Mouse (Mus musculus): ENCODE measurements at regions not wholly inside any gene's neighbourhood (a gene's known extent, or its start where the extent isn't known, plus 50 kb on each side); places are given as distances from the start of the nearest gene placed in this dataset.

DNA sequence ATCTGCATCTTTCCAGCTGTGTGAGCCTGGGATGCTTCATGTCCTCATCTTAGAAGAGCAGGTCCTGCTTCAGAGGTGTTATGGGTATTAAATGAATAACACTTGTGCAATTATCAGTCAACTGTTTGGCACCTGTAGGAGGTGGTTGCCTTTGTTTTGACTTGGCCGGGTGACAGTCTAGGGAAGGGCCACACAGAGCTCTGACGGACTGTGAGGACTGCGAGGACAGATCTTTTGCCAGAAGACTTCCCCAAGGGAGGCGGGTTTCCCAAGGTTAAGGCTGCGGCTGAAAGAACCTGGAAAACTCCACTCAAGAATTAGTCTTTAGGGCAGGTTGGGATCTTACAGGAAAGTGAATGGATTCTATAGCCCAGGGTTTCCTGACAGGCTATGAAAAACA lies 239.8 kb downstream of the Ikzf2 start:
- Histone ChIP-seq H3K4me3 (ENCODE audit: low read length) (no peak overlapping the region), H3K9ac (ENCODE audit: low read length) (no peak overlapping the region), H3K27me3 (ENCODE audit: control insufficient read depth, insufficient read depth, low read depth, low read length) (no peaks in the 10 kb centered on the region), H3K36me3 (ENCODE audit: control insufficient read depth, insufficient read depth, low read length) (no peaks in the 10 kb centered on the region), H3K9me3 (ENCODE audit: control insufficient read depth, low read length) (no peaks in the 10 kb centered on the region), H3K4me2 (ENCODE audit: low read depth, low read length) (no peak overlapping the region), H3K4me1 (replicated peaks; ENCODE audit: control insufficient read depth, insufficient read depth, low read length) (no peaks in the 10 kb centered on the region), H3K27ac (ENCODE audit: low read length) (no peak overlapping the region)
- no peak for ATAC-seq (ENCODE audit: low read depth)
- 73% methylated on average over 5 of the region's 5 CpGs for WGBS

GRCm38 (mm10) chr1:69444722-69445121 lies 242.3 kb downstream of the Ikzf2 start:
- no peaks in the 10 kb centered on the region for H3K27me3 ChIP-seq (ENCODE audit: control insufficient read depth, insufficient read depth, low read depth, low read length)
- H3K4me2 ChIP-seq (ENCODE audit: low read depth, low read length), result no peak overlapping the region
- H3K4me3 ChIP-seq (ENCODE audit: low read length), result no peak overlapping the region
- H3K9me3 ChIP-seq (ENCODE audit: control insufficient read depth, low read length), result no peaks in the 10 kb centered on the region
- no peak overlapping the region for H3K27ac ChIP-seq (ENCODE audit: low read length)
- no peak overlapping the region for H3K9ac ChIP-seq (ENCODE audit: low read length)
- no peaks in the 10 kb centered on the region for H3K36me3 ChIP-seq (ENCODE audit: control insufficient read depth, insufficient read depth, low read length)
- WGBS, result 61% methylated on average over 4 of the region's 4 CpGs
- H3K4me1 ChIP-seq (replicated peaks; ENCODE audit: control insufficient read depth, insufficient read depth, low read length), result no peaks in the 10 kb centered on the region
- no peak for ATAC-seq (ENCODE audit: low read depth)

DNA sequence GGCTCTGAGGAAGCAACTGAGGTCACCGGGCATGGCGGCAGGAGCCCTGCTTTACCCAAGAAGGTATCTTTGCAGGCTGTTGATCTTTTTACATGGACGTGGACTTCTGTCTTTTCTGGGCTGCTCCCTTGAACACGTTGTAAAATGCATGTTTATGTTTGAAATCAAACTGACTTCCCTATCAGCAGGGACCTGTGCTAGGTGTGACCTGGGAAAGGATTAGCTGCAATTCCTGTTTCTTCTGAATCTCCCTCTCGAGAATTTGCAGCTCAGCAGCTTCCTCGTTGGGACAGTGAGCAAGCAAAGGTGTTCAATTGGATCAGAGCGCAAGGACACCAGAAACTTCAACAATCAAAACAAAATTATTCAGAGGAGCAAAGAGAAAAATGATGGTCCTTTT lies 243.6 kb downstream of the Ikzf2 start:
- Histone ChIP-seq H3K4me1 (replicated peaks; ENCODE audit: control insufficient read depth, insufficient read depth, low read length) (no peaks in the 10 kb centered on the region), H3K4me2 (ENCODE audit: low read depth, low read length) (no peak overlapping the region), H3K9me3 (ENCODE audit: control insufficient read depth, low read length) (no peaks in the 10 kb centered on the region), H3K4me3 (ENCODE audit: low read length) (no peak overlapping the region), H3K36me3 (ENCODE audit: control insufficient read depth, insufficient read depth, low read length) (no peaks in the 10 kb centered on the region), H3K9ac (ENCODE audit: low read length) (no peak overlapping the region), H3K27ac (ENCODE audit: low read length) (no peak overlapping the region), H3K27me3 (ENCODE audit: control insufficient read depth, insufficient read depth, low read depth, low read length) (no peaks in the 10 kb centered on the region)
- ATAC-seq (ENCODE audit: low read depth), result no peak
- WGBS, result 44% methylated on average over 7 of the region's 7 CpGs

DNA sequence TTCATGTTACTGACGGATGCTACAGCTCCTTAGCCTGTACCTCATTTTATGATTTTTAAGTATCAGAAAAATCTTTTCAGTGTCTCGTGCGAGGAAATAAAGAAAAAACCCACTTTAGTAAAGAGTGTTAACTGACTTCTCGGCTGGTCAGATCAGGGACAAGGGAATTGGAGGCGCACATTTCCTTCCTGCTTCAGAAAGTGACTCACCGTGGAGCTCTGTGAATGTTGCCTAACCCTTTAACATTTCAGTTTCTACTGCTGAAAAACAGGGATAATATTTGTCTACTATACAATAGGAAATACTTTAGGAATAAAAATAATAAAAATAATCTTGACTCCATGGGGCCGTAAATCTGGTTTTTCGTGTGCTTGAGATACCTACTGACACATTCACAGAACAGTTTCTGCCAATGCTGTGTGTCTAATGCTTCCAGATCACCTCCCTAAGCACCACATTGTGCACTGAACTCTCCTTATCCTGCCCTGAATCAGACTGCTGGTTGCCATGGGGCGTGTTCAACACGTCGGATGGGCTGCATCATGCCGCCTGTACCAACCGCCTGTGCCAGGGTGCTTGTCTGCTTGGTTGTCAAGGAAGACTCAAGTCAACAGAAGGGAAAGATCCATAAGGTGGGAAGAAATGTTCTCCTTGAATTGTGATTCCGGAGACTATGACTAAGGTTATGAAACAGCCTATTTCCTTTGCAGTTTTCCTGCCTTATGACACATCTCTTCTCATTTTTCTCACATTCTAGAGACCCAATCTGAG lies 246.3 kb downstream of the Ikzf2 start:
- no peak for ATAC-seq (ENCODE audit: low read depth)
- no peaks in the 10 kb centered on the region for H3K9me3 ChIP-seq (ENCODE audit: control insufficient read depth, low read length)
- 81% methylated on average over 14 of the region's 14 CpGs for WGBS
- no peak overlapping the region for H3K4me3 ChIP-seq (ENCODE audit: low read length)
- no peak overlapping the region for H3K9ac ChIP-seq (ENCODE audit: low read length)
- no peaks in the 10 kb centered on the region for H3K27me3 ChIP-seq (ENCODE audit: control insufficient read depth, insufficient read depth, low read depth, low read length)
- no peaks in the 10 kb centered on the region for H3K4me1 ChIP-seq (replicated peaks; ENCODE audit: control insufficient read depth, insufficient read depth, low read length)
- H3K27ac ChIP-seq (ENCODE audit: low read length), result no peak overlapping the region
- H3K36me3 ChIP-seq (ENCODE audit: control insufficient read depth, insufficient read depth, low read length), result no peaks in the 10 kb centered on the region
- no peak overlapping the region for H3K4me2 ChIP-seq (ENCODE audit: low read depth, low read length)

DNA sequence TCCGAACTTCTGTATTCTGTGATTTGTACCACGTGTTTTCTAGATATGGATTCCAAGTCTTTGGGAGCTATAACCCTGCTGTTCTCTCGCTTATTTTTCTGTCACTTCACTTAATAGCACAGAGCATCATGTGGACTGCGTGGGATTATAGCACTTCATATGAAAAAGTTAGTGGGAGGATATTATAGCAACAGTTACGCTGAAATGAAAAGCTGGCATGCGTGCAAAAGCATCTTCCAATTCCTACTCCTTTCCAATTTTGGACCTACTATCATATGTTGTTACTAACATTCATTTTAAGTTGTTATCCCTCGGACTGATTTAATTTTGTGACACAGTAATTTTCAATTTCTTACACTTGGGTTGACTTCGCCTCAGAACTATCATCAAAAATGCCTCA lies 250.0 kb downstream of the Ikzf2 start:
- H3K9me3 ChIP-seq (ENCODE audit: control insufficient read depth, low read length), result no peaks in the 10 kb centered on the region
- WGBS, result 81% methylated on average over 8 of the region's 8 CpGs
- no peak overlapping the region for H3K4me2 ChIP-seq (ENCODE audit: low read depth, low read length)
- H3K4me3 ChIP-seq (ENCODE audit: low read length), result no peak overlapping the region
- H3K36me3 ChIP-seq (ENCODE audit: control insufficient read depth, insufficient read depth, low read length), result no peaks in the 10 kb centered on the region
- no peak overlapping the region for H3K9ac ChIP-seq (ENCODE audit: low read length)
- no peaks in the 10 kb centered on the region for H3K27me3 ChIP-seq (ENCODE audit: control insufficient read depth, insufficient read depth, low read depth, low read length)
- H3K4me1 ChIP-seq (replicated peaks; ENCODE audit: control insufficient read depth, insufficient read depth, low read length), result no peaks in the 10 kb centered on the region
- no peak overlapping the region for H3K27ac ChIP-seq (ENCODE audit: low read length)
- no peak for ATAC-seq (ENCODE audit: low read depth)

DNA sequence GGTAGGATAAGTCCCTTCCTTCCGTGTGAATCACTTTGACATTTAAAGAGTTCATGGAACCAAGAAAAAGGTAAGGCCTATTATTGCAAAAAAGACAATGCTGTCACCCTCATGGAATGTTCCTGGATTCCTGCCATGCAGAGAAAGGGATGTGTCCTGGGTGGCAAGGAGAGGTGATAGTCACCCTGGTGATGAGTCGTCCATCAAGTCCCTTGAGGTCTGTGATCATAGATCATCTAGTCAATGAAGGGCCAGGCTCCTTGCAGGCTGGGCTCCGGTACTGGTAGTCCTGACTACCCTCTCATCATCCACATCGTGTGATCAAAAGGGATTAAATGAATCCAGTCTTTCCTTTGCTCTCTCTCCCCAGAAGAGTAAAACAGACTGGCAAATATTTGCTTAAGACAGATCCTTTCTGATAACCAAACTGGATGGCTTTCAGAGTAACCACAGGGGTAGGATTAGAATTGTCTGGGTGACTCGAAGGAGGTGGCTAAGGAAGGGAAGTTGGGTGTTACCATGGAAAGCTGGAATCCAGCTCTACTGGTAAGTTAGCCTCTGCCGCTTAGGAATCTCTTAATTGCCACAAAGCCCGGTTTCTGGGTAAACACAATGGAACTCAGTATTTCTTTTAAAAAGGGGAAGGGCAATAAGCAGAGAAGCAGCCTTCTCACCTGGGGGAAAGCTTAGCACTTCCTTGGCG lies 253.2 kb downstream of the Ikzf2 start:
- no peak overlapping the region for H3K9ac ChIP-seq (ENCODE audit: low read length)
- 34% methylated on average over 8 of the region's 8 CpGs for WGBS
- no peaks in the 10 kb centered on the region for H3K9me3 ChIP-seq (ENCODE audit: control insufficient read depth, low read length)
- no peak overlapping the region for H3K4me3 ChIP-seq (ENCODE audit: low read length)
- H3K4me2 ChIP-seq (ENCODE audit: low read depth, low read length), result no peak overlapping the region
- no peaks in the 10 kb centered on the region for H3K27me3 ChIP-seq (ENCODE audit: control insufficient read depth, insufficient read depth, low read depth, low read length)
- peak; percentile 68; the same call in 1 of the 2 replicates for ATAC-seq (ENCODE audit: low read depth)
- H3K27ac ChIP-seq (ENCODE audit: low read length), result no peak overlapping the region
- H3K4me1 ChIP-seq (replicated peaks; ENCODE audit: control insufficient read depth, insufficient read depth, low read length), result no peaks in the 10 kb centered on the region
- no peaks in the 10 kb centered on the region for H3K36me3 ChIP-seq (ENCODE audit: control insufficient read depth, insufficient read depth, low read length)

DNA sequence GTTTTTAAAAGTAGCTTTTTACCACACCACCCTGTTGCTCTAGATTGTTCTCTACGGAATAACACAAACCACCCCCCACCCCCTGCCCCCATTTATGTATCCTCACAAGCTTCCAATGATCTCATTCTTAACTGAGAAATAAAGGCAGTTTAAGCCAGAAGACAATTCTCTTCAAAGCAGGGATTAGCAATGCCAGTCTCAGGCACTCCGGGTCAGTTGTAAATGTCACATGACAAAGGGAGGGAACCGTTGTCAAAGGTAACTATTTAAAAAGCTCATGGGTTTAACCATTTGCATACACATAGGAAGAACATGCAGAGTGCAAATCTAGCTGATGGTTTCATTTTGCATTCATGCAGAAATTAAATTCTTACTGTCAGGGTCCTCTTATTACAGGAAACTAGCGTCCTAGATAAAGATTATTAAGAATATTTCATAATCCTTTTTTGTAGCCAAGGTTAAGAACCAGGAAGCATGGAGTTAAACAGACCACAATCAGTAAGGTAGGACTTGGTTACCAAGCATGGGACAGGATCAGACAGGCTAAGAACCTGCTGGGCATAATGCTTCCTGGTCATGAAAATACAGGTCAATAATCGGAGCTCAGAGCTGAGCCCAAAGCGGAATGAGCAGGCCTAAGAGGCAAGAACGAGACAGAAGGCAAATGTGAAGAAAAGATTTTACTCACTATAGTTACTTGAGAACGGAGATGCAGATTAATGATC lies 256.2 kb downstream of the Ikzf2 start:
- no peak overlapping the region for H3K9ac ChIP-seq (ENCODE audit: low read length)
- no peak for ATAC-seq (ENCODE audit: low read depth)
- WGBS, result 55% methylated on average over 8 of the region's 8 CpGs
- no peaks in the 10 kb centered on the region for H3K36me3 ChIP-seq (ENCODE audit: control insufficient read depth, insufficient read depth, low read length)
- H3K9me3 ChIP-seq (ENCODE audit: control insufficient read depth, low read length), result no peaks in the 10 kb centered on the region
- no peak overlapping the region for H3K4me2 ChIP-seq (ENCODE audit: low read depth, low read length)
- no peak overlapping the region for H3K4me3 ChIP-seq (ENCODE audit: low read length)
- H3K27me3 ChIP-seq (ENCODE audit: control insufficient read depth, insufficient read depth, low read depth, low read length), result no peaks in the 10 kb centered on the region
- no peak overlapping the region for H3K27ac ChIP-seq (ENCODE audit: low read length)
- no peaks in the 10 kb centered on the region for H3K4me1 ChIP-seq (replicated peaks; ENCODE audit: control insufficient read depth, insufficient read depth, low read length)

- H3K27me3 ChIP-seq (ENCODE audit: control insufficient read depth, insufficient read depth, low read depth, low read length), result no peaks in the 10 kb centered on the region
- H3K4me1 ChIP-seq (replicated peaks; ENCODE audit: control insufficient read depth, insufficient read depth, low read length), result no peaks in the 10 kb centered on the region
- H3K9ac ChIP-seq (ENCODE audit: low read length), result no peak overlapping the region
- no peaks in the 10 kb centered on the region for H3K9me3 ChIP-seq (ENCODE audit: control insufficient read depth, low read length)
- H3K4me3 ChIP-seq (ENCODE audit: low read length), result no peak overlapping the region
- ATAC-seq (ENCODE audit: low read depth), result no peak
- H3K4me2 ChIP-seq (ENCODE audit: low read depth, low read length), result no peak overlapping the region
- WGBS, result 74% methylated on average over 5 of the region's 5 CpGs
- H3K36me3 ChIP-seq (ENCODE audit: control insufficient read depth, insufficient read depth, low read length), result no peaks in the 10 kb centered on the region
- no peak overlapping the region for H3K27ac ChIP-seq (ENCODE audit: low read length)
Observed at GRCm38 (mm10) chr1:69429632-69430031, 257.4 kb downstream of the Ikzf2 start.

- Histone ChIP-seq H3K4me1 (replicated peaks; ENCODE audit: control insufficient read depth, insufficient read depth, low read length) (no peaks in the 10 kb centered on the region), H3K4me3 (ENCODE audit: low read length) (no peak overlapping the region), H3K9me3 (ENCODE audit: control insufficient read depth, low read length) (no peaks in the 10 kb centered on the region), H3K9ac (ENCODE audit: low read length) (no peak overlapping the region), H3K27ac (ENCODE audit: low read length) (no peak overlapping the region), H3K36me3 (ENCODE audit: control insufficient read depth, insufficient read depth, low read length) (no peaks in the 10 kb centered on the region), H3K27me3 (ENCODE audit: control insufficient read depth, insufficient read depth, low read depth, low read length) (no peaks in the 10 kb centered on the region), H3K4me2 (ENCODE audit: low read depth, low read length) (no peak overlapping the region)
- WGBS, result 62% methylated on average over 2 of the region's 2 CpGs
- ATAC-seq (ENCODE audit: low read depth), result no peak
Observed at GRCm38 (mm10) chr1:69397676-69398075, 289.4 kb downstream of the Ikzf2 start.

Data from lung, embryonic 16.5 days (tissue).